Mouse (Mus musculus) stomach, postnatal 0 days (tissue): ENCODE results near the gene Zfp804b. TPM values are rescaled to one million over a fixed set of nuclear protein-coding genes. Genes with fewer than 3 reads are reported as not detected.

Source experiments
- ATAC-seq: fragments of 200-750 bp; cut with Nextera tagmentation; 2 replicates; pipeline ENCODE4 v1.8.0; 2017; ENCODE audit not compliant: low FRiP score, low TSS enrichment
- DNase-seq: peaks from one replicate; pipeline ENCODE4 v3.0.0-alpha.2; 2016; ENCODE audit warnings: low spot score
- H3K27ac ChIP-seq: fragments of 300-500 bp; sonication (generic); replicated peaks from 2 replicates; pipeline ENCODE4 v1.5.1; 2014; ENCODE audit warnings: mild to moderate bottlenecking, control low read depth
- H3K27me3 ChIP-seq: fragments of 300-500 bp; sonication (generic); 2 replicates; pipeline ENCODE4 v1.6.1; 2014; ENCODE audit warnings: low read length; ENCODE audit not compliant: control insufficient read depth, insufficient read depth
- H3K36me3 ChIP-seq: fragments of 300-500 bp; sonication (generic); 2 replicates; pipeline ENCODE4 v1.6.1; 2014; ENCODE audit warnings: low read length, mixed read lengths; ENCODE audit not compliant: control insufficient read depth, insufficient read depth
- H3K4me1 ChIP-seq: fragments of 300-500 bp; sonication (generic); replicated peaks from 2 replicates; pipeline ENCODE4 v1.6.1; 2014; ENCODE audit warnings: antibody characterized with exemption; ENCODE audit not compliant: control insufficient read depth, insufficient read depth
- H3K4me2 ChIP-seq: fragments of 300-500 bp; sonication (generic); replicated peaks from 2 replicates; pipeline ENCODE4 v1.6.1; 2014; ENCODE audit warnings: low read depth, mild to moderate bottlenecking, control low read depth, moderate library complexity
- H3K4me3 ChIP-seq: fragments of 300-500 bp; sonication (generic); 2 replicates; pipeline ENCODE4 v1.5.1; 2014; ENCODE audit warnings: low read depth, low read length, control low read depth
- H3K9ac ChIP-seq: fragments of 300-500 bp; sonication (generic); 2 replicates; pipeline ENCODE4 v1.6.1; 2014; ENCODE audit warnings: mild to moderate bottlenecking, low read length, control low read depth, mixed read lengths
- H3K9me3 ChIP-seq: fragments of 300-500 bp; sonication (generic); 2 replicates; pipeline ENCODE4 v1.6.1; 2016; ENCODE audit warnings: low read length; ENCODE audit not compliant: control insufficient read depth
- CTCF ChIP-seq: IDR thresholded peaks from 2 replicates; pipeline ENCODE4 v1.5.1; 2016; ENCODE audit warnings: antibody characterized with exemption, low read depth, mild to moderate bottlenecking, moderate library complexity
- EP300 ChIP-seq: optimal IDR thresholded peaks from 2 replicates; pipeline ENCODE3; 2016; ENCODE audit warnings: antibody characterized with exemption
- WGBS: fragments of 180-500 bp; shearing (Covaris S2); extraction: QIAGEN DNeasy Blood & Tissue Kit; methylation state at CpG from one replicate; pipeline ENCODE4 v1.1.7; 2014; 5-methylcytosine and 5-hydroxymethylcytosine counted together
- polyA plus RNA-seq: library from polyadenylated mRNA; unstranded; fragments of >200 nt; fragmentation: Nextera tagmentation; extraction: Ambion mirVana; gene quantifications from 2 replicates; pipeline ENCODE4 v1.2.1, GENCODE M21; 2015

The Zfp804b gene
- polyA plus RNA-seq, 1 experiment from 2014 or later = 0.12 TPM

DNA sequence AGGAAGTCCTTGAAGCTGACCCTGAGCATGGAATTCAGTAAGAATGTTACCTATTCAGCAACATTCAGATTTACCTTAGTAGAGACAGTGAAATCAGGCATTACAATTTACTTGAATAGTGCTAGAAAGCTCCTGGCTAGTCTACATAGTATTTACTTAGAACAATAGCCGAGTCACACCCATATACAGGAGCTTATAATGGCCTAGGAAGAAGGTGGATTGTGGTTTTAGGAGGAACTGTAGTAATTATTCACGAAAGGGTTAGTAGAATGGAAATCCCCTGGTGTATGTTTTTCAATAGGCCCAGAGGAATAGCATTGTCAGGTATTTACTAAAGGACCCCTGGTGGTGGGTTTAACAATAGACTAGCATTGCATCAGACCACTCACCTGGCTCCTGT lies 549.2 kb downstream of the Zfp804b start:
- H3K9me3 ChIP-seq = no peaks in the 10 kb centered on the region
- H3K9ac ChIP-seq = no peak overlapping the region
- H3K36me3 ChIP-seq = no peaks in the 10 kb centered on the region
- no peak overlapping the region for H3K27ac ChIP-seq
- WGBS = 58% methylated on average over 2 of the region's 2 CpGs
- H3K4me3 ChIP-seq = no peak overlapping the region
- ATAC-seq (no peak), DNase-seq (no peak)
- no peaks in the 10 kb centered on the region for H3K4me1 ChIP-seq
- no peaks in the 10 kb centered on the region for H3K27me3 ChIP-seq
- TF ChIP-seq EP300 = no peak
- no peak for TF ChIP-seq CTCF
- H3K4me2 ChIP-seq = no peak overlapping the region

DNA sequence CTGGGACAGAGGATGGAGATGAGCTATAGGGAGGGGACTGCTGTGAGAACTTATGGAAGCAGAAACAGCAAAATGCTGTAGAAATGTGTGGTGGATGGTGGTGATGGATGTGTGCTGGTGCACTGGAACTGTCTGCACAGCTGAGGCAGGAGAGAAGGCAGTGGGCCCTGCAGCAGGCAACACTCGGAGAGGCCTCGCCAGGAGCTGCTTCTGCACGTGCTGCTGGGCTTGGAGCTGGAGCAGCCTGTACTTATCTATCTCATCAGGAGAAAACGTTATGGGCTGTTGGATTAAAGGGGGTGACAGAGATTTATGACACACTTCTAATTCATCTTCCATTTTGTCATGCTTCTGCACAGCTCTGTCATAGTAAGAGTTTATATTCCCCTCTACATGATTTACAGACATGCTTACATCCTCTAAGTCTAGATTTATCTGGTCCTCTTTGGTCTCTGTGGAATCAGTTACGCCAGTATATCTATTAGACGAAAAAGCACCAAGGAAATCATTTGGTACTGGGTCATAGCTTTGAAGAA lies 575.1 kb downstream of the Zfp804b start:
- 45% methylated on average over 6 of the region's 6 CpGs for WGBS
- H3K27ac ChIP-seq = no peak overlapping the region
- DNase-seq (no peak), ATAC-seq (no peak)
- H3K4me1 ChIP-seq = no peaks in the 10 kb centered on the region
- no peak overlapping the region for H3K4me2 ChIP-seq
- H3K27me3 ChIP-seq = no peaks in the 10 kb centered on the region
- TF ChIP-seq EP300 = no peak
- no peak for TF ChIP-seq CTCF
- no peaks in the 10 kb centered on the region for H3K36me3 ChIP-seq
- no peak overlapping the region for H3K4me3 ChIP-seq
- no peaks in the 10 kb centered on the region for H3K9me3 ChIP-seq
- no peak overlapping the region for H3K9ac ChIP-seq

Other genes starting within 250 kb of the Zfp804b start
- 0.04 and 0.08 TPM in 2 replicates for gene Tex47, start 40.6 kb downstream of the Zfp804b start, polyA plus RNA-seq